Mouse (Mus musculus) kidney, postnatal 36 days (tissue): ENCODE results near the gene Plpp4.
A peak's percentile ranks its signal among the peaks of the same experiment; 100 is the strongest.

Source experiments
- DNase-seq, 2 experiments: peaks; one replicate each; pipeline ENCODE4 v3.0.0; 2021 to 2022; ENCODE audit warnings: mixed read lengths in 2 of 2

The Plpp4 gene

GRCm38 (mm10) chr7:129256621-129257373 lies at the start of gene Plpp4:
Gene Plpp4, plus strand, starts transcription at chr7:129257031.
- DNase-seq: peak in 1 of 2 experiments; percentile 5

GRCm38 (mm10) chr7:129215926-129216543 lies 40.8 kb upstream of the Plpp4 start:
- no peak for DNase-seq

DNA sequence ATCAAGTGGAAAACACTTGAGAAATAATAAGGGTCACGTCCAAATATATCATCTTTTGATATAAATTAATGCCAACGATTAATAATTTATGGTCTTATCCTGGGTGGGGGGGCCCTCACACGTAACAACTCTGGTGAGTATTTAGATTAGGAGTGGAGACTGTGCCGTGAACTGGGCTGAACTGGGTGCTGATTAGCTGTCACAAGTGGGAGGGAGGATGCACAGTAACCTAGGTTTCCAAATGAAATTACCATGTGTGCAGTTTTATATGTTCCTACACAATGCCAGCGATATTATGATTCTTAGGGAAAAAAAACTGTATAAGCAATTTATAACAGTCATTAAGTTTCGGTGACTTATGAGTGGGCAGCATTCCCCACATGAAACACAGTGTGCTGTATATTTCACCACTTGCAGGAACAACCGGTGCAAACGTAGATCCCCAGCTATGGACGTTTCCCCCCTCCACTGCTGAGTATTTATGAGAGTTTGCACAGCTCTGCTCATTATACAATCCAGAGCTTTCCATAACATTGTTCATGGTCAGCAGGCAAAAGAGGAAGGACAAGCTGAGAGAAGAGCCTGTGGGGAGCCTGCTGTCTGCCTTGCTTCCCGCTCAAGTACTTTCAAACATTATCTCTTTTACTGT lies 40.2 kb upstream of the Plpp4 start:
- no peak for DNase-seq

DNA sequence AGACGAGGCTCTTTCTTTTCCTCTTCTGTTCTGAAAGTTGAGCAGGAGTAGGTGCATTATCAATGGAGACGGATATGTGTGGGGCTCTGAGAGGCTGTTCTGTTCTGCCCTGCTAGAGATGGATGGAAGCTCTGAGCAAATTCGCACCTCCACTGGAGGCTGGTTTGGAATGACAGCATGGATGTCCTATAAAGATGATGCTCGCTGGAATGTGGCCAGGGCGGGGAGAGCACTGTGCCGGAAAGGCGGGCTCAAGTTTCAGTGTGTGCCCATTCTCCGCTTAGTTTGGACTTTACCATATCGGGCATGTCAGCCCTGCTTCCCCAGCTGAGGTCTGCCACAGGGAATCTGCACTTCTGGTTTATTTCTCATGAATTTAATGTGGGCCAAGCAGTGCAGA lies 35.9 kb upstream of the Plpp4 start:
- no peak for DNase-seq

DNA sequence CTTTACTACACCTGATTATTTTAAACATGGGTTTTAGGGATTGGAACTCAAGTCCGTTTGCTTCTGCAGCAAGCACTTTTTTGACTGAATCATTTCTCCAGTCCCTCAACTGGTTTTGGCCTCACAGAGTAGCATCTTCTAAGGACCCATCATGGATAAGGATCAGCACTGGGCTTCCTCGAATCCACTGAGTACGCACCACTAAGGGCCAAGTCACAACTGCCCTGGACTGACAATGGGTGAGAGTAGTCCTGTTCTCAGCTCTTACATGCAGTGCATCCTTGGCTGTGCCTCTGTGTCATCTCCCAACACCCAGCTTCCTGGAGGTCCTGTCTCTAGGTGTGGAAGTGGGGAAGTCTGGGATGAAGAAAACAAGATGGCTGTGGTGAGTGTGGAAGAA lies 35.2 kb upstream of the Plpp4 start:
- no peak for DNase-seq

- DNase-seq: peak; percentile 11 to 62
These were observed 21.4 kb upstream of the Plpp4 start for GRCm38 (mm10) chr7:129235410-129235809.

GRCm38 (mm10) chr7:129235995-129236394 lies 20.8 kb upstream of the Plpp4 start:
- DNase-seq: no peak

DNA sequence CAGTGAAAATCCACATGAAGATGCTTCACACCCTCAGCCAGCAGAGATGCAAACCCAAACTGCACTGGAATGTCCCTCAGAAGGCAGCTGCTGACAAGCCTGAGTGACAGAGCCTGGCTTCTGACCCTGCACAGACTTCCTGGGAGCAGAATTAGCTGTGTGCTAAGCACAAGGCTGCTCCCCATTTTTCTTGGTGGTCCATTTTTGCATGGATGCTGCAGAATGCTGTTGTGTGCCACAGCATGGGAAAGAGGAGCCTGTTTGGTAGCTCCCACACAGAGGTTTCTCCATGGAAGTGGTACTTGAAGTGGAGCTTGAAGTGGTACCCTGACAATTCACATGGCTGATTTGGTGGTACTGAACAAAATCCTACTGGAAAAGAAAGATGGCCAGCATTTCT lies 5.8 kb upstream of the Plpp4 start:
- DNase-seq: no peak

GRCm38 (mm10) chr7:129253406-129253805 lies 3.4 kb upstream of the Plpp4 start:
- no peak for DNase-seq

DNA sequence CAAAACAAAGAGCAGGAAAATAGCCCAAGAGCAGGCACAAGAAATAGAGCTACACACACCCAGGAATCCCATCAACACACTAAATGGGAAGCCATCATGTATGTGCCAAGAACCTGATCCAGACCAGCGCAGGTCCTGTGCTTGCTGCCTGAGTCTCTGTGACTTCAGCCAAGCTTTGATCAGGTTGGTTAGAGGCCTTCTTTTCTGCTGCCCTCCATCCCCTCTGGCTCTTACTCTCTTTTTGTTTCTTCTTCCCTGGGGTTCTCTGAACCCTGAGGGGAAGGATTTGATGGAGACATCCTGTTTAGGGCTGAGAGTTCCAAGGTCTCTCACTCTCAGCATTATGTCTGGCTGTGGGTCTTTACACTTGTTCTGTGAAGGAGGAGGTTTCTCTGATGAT lies 2.7 kb upstream of the Plpp4 start:
- DNase-seq: no peak

GRCm38 (mm10) chr7:129255406-129255805 lies 1.4 kb upstream of the Plpp4 start:
- no peak for DNase-seq

DNA sequence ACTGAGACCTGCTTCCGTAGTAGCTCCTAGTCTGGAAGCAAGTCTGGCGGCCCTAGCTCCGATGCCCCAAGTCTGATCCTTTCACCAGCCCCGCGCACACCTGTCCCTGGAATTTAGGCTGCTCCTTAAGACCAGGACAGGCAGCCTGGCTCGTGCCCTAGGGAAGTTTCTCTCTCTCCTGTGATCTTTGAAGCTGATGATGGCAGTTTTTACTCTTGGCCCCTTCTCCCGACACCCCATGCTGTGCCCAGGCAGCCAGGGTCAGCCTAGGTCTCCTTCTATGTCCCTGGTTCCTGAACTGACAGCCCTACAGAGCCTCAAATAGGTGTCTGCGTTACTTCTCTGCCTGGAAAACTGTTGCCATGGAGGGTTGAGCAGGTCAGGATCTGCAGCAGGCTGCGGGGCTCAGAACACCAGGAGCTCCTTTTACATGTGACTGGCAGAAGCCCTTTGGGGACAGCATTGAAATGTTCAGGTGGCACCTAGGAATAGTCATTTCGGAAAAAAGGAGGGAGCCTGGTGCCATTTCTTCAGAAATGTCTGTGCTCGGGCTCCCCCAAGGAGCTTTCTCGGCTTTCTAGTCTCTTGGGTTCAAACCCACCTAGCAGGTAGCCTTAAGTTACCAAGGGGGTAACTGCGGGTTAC lies 665 bp downstream of the Plpp4 start:
- DNase-seq: no peak

DNA sequence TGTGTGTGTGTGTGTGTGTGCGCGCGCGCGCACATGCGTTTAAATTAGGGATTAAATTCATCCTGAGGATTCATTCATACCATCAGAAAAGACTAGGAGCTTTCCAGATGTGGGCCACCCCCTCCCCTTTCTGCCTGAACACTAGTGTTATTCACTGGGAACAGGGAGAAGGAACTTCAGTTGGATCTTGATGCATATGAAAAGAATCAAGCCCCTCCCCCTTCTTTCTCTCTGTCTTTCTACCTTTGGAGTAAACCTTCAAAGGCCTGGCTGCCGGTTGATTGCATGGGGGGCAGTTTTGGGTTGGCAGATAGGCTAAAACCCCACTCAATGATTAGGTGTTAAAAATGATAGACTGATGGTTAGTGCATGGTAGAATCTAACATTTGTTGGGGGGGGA lies 1.5 kb downstream of the Plpp4 start:
- no peak for DNase-seq

- no peak for DNase-seq
These were observed 2.4 kb downstream of the Plpp4 start for GRCm38 (mm10) chr7:129259195-129259594.

GRCm38 (mm10) chr7:129273867-129274266 lies 17.0 kb downstream of the Plpp4 start:
- DNase-seq: no peak

GRCm38 (mm10) chr7:129274726-129275125 lies 17.9 kb downstream of the Plpp4 start:
- no peak for DNase-seq

GRCm38 (mm10) chr7:129277751-129278150 lies 20.9 kb downstream of the Plpp4 start:
- no peak for DNase-seq

- DNase-seq: no peak
These were observed 22.0 kb downstream of the Plpp4 start for GRCm38 (mm10) chr7:129278801-129279200.

DNA sequence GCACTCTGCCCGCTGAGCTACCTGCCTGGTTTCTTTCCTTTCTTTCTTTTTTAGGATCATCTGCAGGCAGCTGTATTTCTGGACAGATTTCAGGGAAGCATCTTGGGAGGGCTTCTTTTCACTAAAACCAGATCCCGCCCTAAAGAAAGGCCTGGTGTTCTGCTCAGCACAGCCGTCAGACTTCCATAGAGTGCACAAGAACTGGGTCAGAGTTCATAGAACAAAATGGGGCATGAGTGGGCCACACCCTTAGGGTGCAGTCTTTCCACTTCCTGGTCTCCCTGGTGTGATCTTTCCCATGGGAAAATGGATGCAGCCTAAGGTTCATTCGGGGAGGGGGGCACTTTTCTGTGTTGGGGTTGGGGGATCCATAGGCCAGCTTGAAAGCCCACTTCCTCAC lies 22.4 kb downstream of the Plpp4 start:
- no peak for DNase-seq

DNA sequence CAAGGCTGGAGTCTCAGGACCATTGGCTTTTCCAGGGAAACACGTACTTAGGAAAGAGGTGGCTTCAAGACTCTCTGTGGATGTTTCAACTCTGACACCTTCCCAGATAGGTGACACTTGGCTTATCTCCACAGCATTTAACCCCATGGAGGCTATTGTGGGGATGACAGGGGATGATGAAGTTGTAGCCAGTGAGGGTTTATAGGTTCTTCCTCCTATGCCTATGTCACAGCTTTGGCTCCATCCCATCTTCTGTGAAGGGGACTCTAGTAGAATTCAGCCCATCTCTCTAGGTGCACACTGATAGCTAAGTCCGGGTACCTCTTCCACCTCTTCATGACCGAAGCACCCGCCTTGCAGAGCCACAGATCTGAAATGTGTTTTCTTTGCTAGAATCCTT lies 25.1 kb downstream of the Plpp4 start:
- DNase-seq: no peak

- no peak for DNase-seq
These were observed 28.5 kb downstream of the Plpp4 start for GRCm38 (mm10) chr7:129285186-129285868.

GRCm38 (mm10) chr7:129293211-129293610 lies 36.4 kb downstream of the Plpp4 start:
- DNase-seq: peak in 1 of 2 experiments; percentile 11

- DNase-seq: no peak
These were observed 44.8 kb downstream of the Plpp4 start for GRCm38 (mm10) chr7:129301622-129302021.
